Mouse (Mus musculus) stomach, embryonic 16.5 days (tissue): Measurements from ENCODE around the gene Plxnb1. TPM values are rescaled to one million over a fixed set of nuclear protein-coding genes. Genes with fewer than 3 reads are reported as not detected.

ENCODE experiments used
- ATAC-seq: fragments of 200-750 bp; cut with Nextera tagmentation; 2 replicates; pipeline ENCODE4 v1.8.0; 2017; ENCODE audit warnings: moderate number of reproducible peaks, moderate TSS enrichment; ENCODE audit not compliant: insufficient read depth, low FRiP score
- H3K27ac ChIP-seq: fragments of 300-500 bp; sonication (generic); 2 replicates; pipeline ENCODE4 v1.5.1; 2014; ENCODE audit warnings: low read length
- H3K27me3 ChIP-seq: fragments of 300-500 bp; sonication (generic); 2 replicates; pipeline ENCODE4 v1.6.1; 2014; ENCODE audit warnings: low read length, control low read depth, mixed read lengths; ENCODE audit not compliant: control insufficient read depth, insufficient read depth
- H3K36me3 ChIP-seq: fragments of 300-500 bp; sonication (generic); 2 replicates; pipeline ENCODE4 v1.6.1; 2014; ENCODE audit warnings: low read length; ENCODE audit not compliant: control insufficient read depth, insufficient read depth
- H3K4me1 ChIP-seq: fragments of 300-500 bp; sonication (generic); 2 replicates; pipeline ENCODE4 v1.6.1; 2014; ENCODE audit warnings: low read length, control low read depth, mixed read lengths; ENCODE audit not compliant: control insufficient read depth, insufficient read depth
- H3K4me2 ChIP-seq: fragments of 300-500 bp; sonication (generic); 2 replicates; pipeline ENCODE4 v1.6.1; 2014; ENCODE audit warnings: low read depth, low read length, mixed read lengths
- H3K4me3 ChIP-seq: fragments of 300-500 bp; sonication (generic); replicated peaks from 2 replicates; pipeline ENCODE4 v1.5.1; 2014; ENCODE audit warnings: mild to moderate bottlenecking, low read length
- H3K9ac ChIP-seq: fragments of 300-500 bp; sonication (generic); 2 replicates; pipeline ENCODE4 v1.6.1; 2014; ENCODE audit warnings: low read length
- H3K9me3 ChIP-seq: fragments of 300-500 bp; sonication (generic); replicated peaks from 2 replicates; pipeline ENCODE4 v1.6.1; 2016; ENCODE audit warnings: low read length, control low read depth; ENCODE audit not compliant: control insufficient read depth
- WGBS: fragments of 180-500 bp; shearing (Covaris S2); extraction: QIAGEN DNeasy Blood & Tissue Kit; methylation state at CpG from one replicate; pipeline ENCODE4 v1.1.7; 2014; 5-methylcytosine and 5-hydroxymethylcytosine counted together
- polyA plus RNA-seq: library from polyadenylated mRNA; unstranded; fragments of >200 nt; fragmentation: Nextera tagmentation; extraction: Ambion mirVana; gene quantifications from 2 replicates; pipeline ENCODE4 v1.2.1, GENCODE M21; 2015

The Plxnb1 gene
- polyA plus RNA-seq, 1 experiment from 2014 or later, result 15.4 TPM

DNA sequence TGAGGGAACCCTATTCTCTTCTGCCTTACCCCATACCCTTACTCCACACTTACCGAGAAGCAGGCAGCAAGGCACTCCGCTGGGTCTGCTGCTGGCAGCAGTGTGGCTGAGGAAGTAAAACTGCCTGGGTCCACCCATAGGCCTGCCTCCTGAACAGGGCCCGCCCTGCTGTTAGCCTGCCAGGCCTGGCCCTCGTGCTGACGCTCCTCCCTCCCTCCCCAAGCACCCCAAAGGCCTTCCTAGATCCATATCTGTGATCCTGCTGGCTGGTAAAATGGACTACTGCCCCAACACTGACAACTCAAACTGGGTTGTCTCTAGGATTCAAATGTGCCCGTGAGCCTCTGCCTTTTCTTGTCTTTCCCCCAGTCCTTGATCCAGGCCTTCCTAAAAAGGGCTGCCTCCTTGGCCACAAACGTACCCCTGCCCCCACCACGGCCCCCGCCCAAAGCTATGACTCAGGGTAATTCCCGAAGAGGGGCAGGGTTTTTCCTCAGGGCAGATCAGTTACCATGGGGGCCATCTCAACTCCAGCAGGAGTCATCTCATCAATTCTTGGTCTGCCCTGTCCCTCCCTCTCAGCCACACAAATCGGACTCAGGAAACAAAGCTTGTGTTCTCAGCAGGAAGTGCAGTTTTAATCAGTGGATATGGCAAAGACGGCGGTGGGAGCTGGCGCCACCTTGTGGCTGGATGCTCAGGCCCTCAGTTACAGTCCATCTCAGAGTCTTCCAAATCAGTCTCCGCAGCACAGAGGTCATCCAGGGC is 35.9 kb upstream of the Plxnb1 start, which contains the start of gene Trex1:
TSS of gene Trex1 (minus strand) at position 599 of the 768 bp plus-strand sequence.
- peak within 1 kb of the TSS; percentile 95 for H3K27ac ChIP-seq
- peak within 1 kb of the TSS; percentile 43 for H3K4me3 ChIP-seq
- H3K9me3 ChIP-seq, result no peaks in the 10 kb centered on the region
- peak within 1 kb of the TSS; percentile 67 for H3K9ac ChIP-seq
- H3K36me3 ChIP-seq, result no peaks in the 10 kb centered on the region; the same call in 1 of the 2 replicates
- peak; percentile 92 for ATAC-seq
- H3K4me1 ChIP-seq, result peaks cover 18% of the 10 kb centered on the region
- 8% methylated on average over 15 of the region's 15 CpGs for WGBS
- no peaks in the 10 kb centered on the region for H3K27me3 ChIP-seq
- H3K4me2 ChIP-seq, result peak within 1 kb of the TSS; percentile 71

GRCm38 (mm10) chr9:109060184-109060897 is 34.8 kb upstream of the Plxnb1 start:
- WGBS, result 87% methylated on average over 16 of the region's 16 CpGs
- Histone ChIP-seq H3K27ac (peak overlapping the region; percentile 95; the same call in 1 of the 2 replicates), H3K36me3 (no peaks in the 10 kb centered on the region; the same call in none of the 2 replicates), H3K4me1 (peaks cover 11% of the 10 kb centered on the region), H3K9me3 (no peaks in the 10 kb centered on the region), H3K4me3 (no peak overlapping the region), H3K9ac (peak overlapping the region; percentile 67; the same call in 1 of the 2 replicates), H3K27me3 (no peaks in the 10 kb centered on the region), H3K4me2 (no peak overlapping the region)
- ATAC-seq, result no peak

DNA sequence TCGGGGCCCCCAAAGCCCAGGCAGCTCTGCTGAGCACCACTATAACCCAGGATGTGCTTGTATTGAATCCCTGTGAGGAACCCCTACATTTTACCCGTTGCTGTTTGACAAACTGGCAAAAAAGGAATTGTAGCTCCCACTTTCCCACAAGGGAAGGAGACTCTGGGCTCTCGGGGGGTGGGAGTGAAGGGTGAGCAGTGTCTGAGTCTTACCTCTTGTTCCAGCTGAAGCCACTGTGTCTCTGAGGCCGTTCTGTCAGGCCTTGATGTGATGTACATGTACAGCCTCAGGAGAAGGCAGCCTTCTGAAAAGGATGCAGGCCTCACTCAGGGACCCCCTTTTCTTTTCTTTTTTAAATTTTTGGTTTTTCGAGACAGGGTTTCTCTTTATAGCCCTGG is 34.3 kb upstream of the Plxnb1 start:
- no peaks in the 10 kb centered on the region for H3K27me3 ChIP-seq
- H3K4me2 ChIP-seq, result no peak overlapping the region
- no peaks in the 10 kb centered on the region for H3K9me3 ChIP-seq
- no peak overlapping the region for H3K4me3 ChIP-seq
- WGBS, result 88% methylated on average over 5 of the region's 5 CpGs
- H3K4me1 ChIP-seq, result peaks cover 10% of the 10 kb centered on the region; the same call in 1 of the 2 replicates
- no peak overlapping the region for H3K27ac ChIP-seq
- no peak for ATAC-seq
- no peaks in the 10 kb centered on the region; the same call in none of the 2 replicates for H3K36me3 ChIP-seq
- no peak overlapping the region for H3K9ac ChIP-seq

DNA sequence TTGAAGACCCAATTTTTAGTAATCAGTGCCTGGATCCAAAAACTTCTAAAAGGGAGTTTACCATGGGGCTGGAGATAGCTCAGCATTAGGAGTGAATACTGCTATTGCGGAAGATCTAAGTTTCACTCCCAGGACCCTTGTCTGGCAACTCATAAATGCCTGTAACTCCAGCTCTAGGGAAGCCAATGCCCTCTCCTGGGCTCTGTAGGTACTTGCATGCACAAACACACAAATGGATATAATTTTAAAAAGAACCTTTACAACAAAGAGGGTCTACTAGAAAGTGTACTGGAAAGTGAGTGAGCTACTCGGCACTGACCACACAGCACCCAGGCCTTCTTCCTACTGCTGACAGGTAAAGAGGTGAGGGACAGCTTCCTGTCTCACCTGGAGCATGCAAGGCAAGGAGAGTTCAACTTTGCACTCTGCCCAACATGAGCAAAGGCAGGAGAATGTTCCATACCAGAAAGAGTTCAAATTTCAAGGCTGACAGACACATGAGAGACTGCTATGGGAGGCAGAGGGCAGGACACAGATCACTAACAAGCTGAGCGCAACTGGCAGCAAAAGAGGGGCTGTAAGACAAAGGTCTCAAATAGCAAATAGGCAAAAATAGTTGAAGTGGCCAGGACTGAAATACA is 27.0 kb upstream of the Plxnb1 start:
- Histone ChIP-seq H3K4me2 (no peak overlapping the region), H3K4me1 (peaks cover 7% of the 10 kb centered on the region), H3K27me3 (no peaks in the 10 kb centered on the region), H3K36me3 (peaks cover 6% of the 10 kb centered on the region), H3K9ac (no peak overlapping the region), H3K4me3 (no peak overlapping the region), H3K9me3 (no peaks in the 10 kb centered on the region), H3K27ac (no peak overlapping the region)
- WGBS, result 92% methylated on average over 3 of the region's 3 CpGs
- ATAC-seq, result no peak

- H3K4me3 ChIP-seq, result peak within 1 kb of the TSS; percentile 82
- peak within 1 kb of the TSS; percentile 85 for H3K4me2 ChIP-seq
- H3K9ac ChIP-seq, result peak within 1 kb of the TSS; percentile 90
- peaks cover 15% of the 10 kb centered on the region for H3K4me1 ChIP-seq
- no peaks in the 10 kb centered on the region for H3K27me3 ChIP-seq
- H3K27ac ChIP-seq, result peak within 1 kb of the TSS; percentile 68
- ATAC-seq, result peak; percentile 98
- under 1% methylated on average over 57 of the region's 57 CpGs for WGBS
- no peaks in the 10 kb centered on the region for H3K9me3 ChIP-seq
- 0 out of 2 replicates have a peak, but pooled peaks cover 6% of the 10 kb centered on the region for H3K36me3 ChIP-seq
Measured at GRCm38 (mm10) chr9:109073661-109074573, 21.3 kb upstream of the Plxnb1 start, which contains the start of gene Atrip. Gene Atrip, minus strand, starts transcription at chr9:109074124.

DNA sequence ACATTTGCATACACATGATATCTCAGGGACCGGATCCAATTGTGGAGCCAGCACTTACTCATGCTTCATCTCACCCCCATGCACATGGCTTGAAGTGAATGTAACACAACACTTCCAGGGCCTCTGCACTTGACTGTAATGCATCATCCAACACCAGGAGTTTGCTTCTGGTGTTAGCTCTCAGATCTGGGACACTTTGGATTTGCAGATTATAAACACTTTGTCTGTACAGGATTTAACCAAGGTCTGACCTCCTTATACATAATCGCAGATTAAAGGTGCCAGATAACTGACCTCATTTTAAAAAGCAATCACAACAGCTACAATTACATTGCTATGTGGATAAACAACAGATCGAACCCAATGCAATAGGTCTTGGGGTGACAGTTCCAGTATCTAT is 14.7 kb upstream of the Plxnb1 start:
- 90% methylated on average over 3 of the region's 3 CpGs for WGBS
- no peaks in the 10 kb centered on the region for H3K27me3 ChIP-seq
- H3K4me1 ChIP-seq, result peaks cover 17% of the 10 kb centered on the region
- H3K27ac ChIP-seq, result no peak overlapping the region
- no peaks in the 10 kb centered on the region for H3K9me3 ChIP-seq
- ATAC-seq, result no peak
- H3K4me2 ChIP-seq, result peak overlapping the region; percentile 83; the same call in 1 of the 2 replicates
- H3K36me3 ChIP-seq, result 0 out of 2 replicates have a peak, but pooled peaks cover 7% of the 10 kb centered on the region
- H3K4me3 ChIP-seq, result no peak overlapping the region
- H3K9ac ChIP-seq, result no peak overlapping the region

DNA sequence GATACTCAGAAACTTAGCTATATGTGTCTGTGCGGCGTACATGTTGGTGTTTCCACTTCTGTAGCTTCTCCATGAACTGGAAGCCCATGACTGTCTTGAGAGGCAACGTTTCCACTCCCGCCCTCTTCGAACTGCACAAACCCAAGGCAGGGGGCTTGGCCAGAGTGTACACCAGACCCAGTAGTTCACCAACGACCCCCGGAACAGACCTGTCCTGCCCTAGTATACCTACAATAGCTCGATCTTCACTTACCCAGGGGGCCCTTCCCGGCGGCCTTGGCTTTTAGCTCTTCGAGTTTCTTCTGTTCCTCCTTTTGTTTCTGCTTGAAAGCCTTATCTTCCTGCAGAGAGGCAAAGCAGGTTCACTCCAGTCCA is 13.5 kb upstream of the Plxnb1 start:
- Histone ChIP-seq H3K4me1 (peaks cover 17% of the 10 kb centered on the region), H3K9me3 (no peaks in the 10 kb centered on the region), H3K9ac (peak overlapping the region; percentile 84), H3K27me3 (no peaks in the 10 kb centered on the region), H3K27ac (peak overlapping the region; percentile 58), H3K4me2 (peak overlapping the region; percentile 83), H3K36me3 (0 out of 2 replicates have a peak, but pooled peaks cover 7% of the 10 kb centered on the region), H3K4me3 (peak overlapping the region; percentile 75)
- WGBS, result 3% methylated on average over 11 of the region's 11 CpGs
- ATAC-seq, result no peak

DNA sequence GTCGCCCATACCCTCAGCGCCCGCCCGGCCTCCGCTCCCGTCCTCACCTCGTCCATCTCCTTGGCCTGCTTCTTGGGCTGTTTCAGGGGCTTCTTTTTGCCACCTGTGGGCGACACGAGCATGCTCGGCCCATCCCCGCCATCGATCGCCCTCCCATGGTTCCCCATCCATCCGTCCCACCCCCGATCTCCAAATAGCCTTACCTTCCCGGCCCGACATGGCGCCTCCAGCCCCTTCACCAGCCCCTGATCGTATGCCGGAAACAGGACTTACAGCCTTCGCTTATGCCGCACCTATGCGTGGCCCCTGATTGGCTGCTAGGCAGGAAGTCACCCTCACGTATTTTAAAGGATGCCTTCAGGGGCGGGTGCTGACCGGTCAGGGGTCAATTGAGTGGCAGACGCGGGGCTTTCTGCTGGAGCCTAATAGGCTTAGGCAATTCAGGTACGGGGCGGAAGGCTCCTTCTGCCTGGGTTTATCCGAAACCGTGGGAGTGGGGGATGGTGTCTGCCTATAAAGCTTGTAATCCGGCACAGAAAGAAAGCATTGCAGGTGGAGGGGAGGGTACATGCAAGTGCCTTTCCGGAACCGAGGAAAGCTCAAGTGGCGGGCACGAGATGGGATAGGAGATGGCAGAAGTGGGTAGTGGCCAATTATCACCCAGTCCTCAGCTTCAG is 12.9 kb upstream of the Plxnb1 start, which contains the start of the genes Ccdc51 and Tma7:
TSS of gene Ccdc51 (plus strand) at position 370 of the 677 bp plus-strand sequence.
TSS of gene Tma7 (minus strand) at position 464 of the 677 bp plus-strand sequence.
- peak within 1 kb of the TSS; percentile 83 for H3K4me2 ChIP-seq
- peak within 1 kb of the TSS; percentile 75 for H3K4me3 ChIP-seq
- H3K9me3 ChIP-seq, result no peaks in the 10 kb centered on the region
- H3K4me1 ChIP-seq, result peaks cover 17% of the 10 kb centered on the region
- WGBS, result under 1% methylated on average over 37 of the region's 37 CpGs
- ATAC-seq, result peak; percentile 97
- peak within 1 kb of the TSS; percentile 84 for H3K9ac ChIP-seq
- H3K27me3 ChIP-seq, result no peaks in the 10 kb centered on the region
- H3K36me3 ChIP-seq, result 0 out of 2 replicates have a peak, but pooled peaks cover 7% of the 10 kb centered on the region
- H3K27ac ChIP-seq, result peak within 1 kb of the TSS; percentile 58
